Mouse (Mus musculus) cerebellum, adult 9-10 months (tissue): Measurements from ENCODE around the gene Paqr4.
A peak's percentile ranks its signal among the peaks of the same experiment; 100 is the strongest.

Experiments
- DNase-seq: peaks from one replicate; pipeline ENCODE4 v3.0.0; 2022

Gene Paqr4

DNA sequence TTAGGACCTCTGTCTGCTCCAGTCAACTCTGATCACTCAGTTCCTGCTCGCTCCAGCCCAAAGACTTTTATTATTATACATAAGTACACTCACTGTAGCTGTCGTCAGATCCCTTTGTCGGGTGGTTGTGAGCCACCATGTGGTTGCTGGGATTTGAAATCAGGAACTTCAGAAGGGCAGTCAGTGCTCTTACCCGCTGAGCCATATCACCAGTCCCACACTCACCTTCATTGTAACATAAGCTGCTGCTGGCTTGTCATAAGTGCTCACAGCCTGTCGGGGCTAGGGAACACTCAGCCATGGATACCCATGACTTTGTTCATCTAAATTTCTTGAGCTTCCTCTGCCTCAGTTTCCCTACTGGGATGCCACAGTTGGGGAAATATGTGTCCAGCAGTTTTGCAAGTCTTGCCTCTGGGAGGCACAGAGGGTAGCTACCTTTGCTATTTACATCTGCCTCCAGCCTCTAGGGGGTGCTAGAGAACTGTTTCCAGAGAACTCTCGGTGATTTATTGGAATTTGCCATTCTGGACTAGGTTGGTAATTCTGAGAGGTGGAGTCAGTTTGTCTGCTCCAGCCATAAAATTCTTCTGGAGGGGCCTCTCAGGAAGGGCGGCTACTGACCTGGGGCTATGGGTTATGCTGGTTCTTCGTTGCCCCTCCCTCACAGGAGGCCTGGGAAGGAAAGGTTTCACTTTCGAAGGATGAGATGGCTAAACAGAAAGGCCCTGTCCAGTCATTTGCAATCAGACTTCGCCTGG, 8.1 kb upstream of the Paqr4 start:
- peak; percentile 89 for DNase-seq

DNA sequence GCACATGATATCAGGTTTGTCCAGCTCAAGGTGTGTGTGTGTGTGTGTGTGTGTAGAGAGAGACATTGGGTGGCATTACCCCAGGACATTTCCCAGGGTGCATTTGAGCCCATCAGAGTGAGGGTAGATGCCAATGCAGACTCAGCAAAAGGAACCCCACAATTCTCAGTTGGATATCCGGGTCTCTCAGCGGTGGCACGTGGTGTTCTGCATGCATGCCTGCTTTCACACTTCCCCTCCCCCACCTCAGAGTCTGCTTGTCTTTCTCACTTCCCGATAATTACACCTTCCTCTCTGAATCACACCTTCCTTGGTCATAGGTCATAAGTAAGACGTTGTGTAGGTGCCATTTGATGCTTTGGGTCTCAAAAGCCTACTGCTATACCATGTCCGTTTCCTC, 7.4 kb upstream of the Paqr4 start:
- no peak for DNase-seq

DNA sequence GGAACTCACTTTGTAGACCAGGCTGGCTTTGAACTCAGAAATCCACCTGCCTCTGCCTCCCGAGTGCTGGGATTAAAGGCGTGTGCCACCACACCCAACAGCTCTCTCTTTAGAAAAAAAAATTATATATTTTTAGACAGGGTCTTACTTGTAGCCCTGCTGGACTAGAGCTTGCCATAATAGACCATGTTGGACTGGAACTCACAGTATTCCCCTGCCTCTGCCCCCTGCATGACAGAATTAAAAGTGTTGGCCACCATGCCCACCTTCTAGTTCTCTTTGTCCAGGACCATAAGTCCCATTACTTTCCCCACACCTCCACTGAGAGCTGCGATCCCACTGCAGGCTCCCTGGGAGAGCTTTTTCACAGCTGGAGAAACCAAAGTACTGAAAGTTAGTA, 6.8 kb upstream of the Paqr4 start:
- no peak for DNase-seq

DNA sequence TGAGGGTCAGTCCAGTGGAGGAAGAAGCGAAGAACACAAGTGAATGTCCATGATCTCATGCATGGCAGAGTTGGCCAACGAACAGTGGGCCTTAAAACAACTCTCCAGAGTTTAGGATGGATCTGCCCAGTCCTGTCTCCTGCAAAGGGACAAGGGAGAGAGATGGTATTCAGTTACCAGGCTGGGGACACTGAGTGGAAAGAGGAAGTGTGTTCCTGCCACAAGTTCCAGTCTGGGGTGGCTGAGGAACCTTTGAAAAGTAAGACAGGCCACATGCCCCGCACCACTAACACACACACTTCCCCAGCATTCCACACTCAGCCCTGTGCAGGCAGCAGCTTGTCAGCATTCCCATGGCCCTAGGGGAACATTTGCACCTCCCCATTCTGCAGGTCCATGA, 6.1 kb upstream of the Paqr4 start:
- no peak for DNase-seq

DNA sequence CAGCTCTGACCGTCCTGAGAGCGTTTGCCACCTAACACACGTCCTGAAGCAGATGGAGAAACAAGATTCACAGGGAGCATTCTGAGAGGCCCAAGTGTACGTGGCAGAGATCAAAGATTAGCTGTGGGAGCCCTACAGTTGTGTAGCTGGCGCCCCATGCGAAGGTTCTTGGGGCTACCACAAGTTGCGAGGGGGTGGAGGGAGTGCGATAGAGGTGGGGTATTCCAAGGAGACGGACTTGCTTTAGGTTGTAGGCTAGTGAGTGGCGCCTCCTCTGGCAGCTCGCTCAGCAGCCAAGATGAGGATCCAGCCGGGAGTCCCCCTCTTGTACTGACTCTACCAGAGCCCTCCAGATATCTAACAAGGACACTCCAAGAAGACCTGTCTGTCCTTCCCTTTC, 5.6 kb upstream of the Paqr4 start:
- DNase-seq, result no peak

DNA sequence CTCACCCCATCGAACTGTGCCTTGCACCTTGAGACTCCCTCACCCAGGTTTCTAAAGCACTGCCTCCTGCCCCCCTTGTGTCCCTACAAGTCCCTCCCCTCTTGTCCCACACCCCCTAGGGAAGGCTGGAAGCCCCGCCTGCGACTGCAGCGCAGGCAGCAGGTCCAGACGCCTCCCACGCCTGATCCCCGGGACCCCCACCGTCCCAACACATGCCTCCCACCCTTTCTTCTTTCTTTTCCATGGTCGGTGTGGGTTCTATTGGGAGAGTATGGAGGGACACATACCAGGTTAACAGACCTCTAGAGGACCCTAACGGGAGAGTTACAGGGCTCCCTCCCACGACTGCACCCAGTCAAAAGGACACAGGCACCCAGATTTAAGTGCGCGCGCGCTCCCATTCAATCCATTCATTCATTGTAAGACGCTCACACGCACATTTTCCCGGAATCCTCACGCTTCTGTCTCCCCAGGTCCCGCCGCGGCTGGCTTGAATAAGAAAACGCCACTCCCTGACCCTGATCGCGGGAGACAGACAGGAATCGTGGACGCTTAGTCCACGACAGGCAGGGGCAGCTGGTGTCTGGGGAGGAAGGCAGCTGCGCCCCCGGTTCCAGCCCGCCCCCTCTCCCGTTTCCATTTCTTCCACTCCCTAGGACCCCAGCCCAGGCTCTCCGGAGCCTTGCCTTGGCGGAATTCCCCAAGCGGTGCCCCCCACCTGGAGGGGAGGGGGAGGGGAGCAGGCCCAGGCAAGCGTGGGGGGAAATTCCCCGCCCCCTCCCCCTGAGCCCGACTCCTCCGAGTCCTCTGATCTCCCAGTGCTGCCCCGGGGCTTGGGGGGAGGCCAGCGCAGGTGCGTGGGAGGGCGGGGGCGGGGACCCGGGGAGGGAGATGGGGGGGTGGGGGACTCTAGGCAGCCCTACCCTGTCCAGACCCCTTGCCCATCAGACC, 4.9 kb upstream of the Paqr4 start, which contains the start of gene Kremen2:
Gene Kremen2 (minus strand): TSS at position 533 of the 951 bp plus-strand sequence.
- DNase-seq, result no peak

DNA sequence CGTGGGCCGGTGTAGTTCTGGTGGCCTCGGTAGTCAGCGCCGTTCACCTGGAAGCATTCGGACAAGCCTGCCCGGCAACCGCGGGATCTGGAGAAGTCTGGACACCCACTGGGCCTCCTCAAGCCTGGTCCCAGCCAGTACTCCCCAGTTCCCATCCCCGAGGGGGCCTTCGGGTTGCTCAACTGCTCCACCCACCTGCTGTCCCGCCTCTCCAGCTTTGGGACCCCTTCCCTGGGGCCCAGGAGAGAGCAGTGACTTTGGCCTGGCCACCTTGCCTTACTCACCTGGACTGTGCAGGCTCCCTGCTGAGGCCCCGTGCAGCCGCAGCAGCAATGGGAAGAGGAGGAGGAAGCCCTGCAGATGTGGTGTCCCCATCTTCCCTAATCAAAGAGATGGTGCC, 4.0 kb upstream of the Paqr4 start:
- no peak for DNase-seq

DNA sequence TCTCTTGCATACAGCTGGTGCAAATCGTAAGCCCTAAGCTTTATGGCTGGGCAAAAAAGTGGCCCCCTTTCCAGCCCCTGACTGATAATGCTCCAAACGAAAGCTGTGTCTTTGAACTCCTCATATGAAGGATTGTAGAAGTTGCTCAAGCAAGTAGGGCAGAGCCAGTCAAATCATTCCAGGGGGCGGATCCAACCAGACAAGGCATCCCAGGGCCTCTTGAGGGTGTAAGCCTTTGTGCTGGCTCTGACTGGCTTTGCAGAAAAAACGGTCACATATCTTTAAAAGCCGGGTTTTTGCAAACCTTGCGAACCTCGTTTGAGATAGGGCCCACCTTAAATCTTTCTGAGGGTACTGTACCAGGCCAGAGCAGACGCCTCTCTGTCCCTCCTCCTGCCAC, 3.4 kb upstream of the Paqr4 start:
- no peak for DNase-seq

DNA sequence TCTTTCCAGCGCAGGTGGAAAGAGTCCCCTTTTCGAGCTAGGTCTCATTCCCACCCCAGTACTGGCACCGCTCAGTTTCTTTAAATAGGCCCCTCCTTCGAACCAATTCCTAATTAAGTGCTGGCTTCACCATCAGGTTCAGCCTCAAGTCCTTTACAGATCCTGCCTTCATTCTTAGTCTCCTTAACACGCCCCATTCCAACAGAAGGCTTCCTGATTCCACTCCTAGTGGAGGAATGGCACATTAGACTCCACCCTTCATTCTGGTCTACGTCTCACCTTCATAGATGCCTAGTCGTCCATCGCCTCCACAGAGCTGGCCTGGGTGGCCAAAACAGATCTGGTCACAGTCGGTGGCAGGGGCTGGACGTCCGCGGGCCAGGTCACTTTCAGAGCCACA, 2.3 kb upstream of the Paqr4 start:
- DNase-seq, result no peak

DNA sequence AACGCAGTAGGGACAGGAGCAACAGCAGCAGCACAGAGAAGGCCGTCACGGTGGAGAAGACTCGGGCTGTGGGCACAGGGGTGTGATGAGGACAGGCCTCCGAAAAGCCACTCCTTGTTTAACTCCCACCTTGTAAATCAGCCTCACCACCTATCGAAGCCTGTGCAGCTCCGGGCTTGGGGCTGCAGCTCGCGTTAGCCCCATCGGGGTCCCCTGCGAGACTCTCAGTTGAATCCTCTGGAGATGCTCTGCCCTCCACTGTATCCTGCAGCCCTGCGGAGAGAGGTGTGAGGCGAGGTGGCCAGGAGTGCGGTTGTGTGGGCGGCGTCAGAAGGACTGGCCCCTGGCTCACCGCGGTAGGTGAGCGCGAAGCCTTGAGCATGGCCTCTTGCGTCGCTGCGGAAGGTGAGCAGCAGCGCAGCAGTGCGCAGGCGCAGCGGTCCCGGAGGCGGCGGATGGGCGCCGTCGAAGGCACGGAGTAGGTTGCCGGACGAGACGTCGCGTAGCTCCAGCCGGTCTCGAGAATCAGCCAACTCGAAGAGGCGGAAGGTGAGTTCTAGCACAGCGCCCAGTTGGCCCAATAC, 1.6 kb upstream of the Paqr4 start:
- DNase-seq, result no peak

DNA sequence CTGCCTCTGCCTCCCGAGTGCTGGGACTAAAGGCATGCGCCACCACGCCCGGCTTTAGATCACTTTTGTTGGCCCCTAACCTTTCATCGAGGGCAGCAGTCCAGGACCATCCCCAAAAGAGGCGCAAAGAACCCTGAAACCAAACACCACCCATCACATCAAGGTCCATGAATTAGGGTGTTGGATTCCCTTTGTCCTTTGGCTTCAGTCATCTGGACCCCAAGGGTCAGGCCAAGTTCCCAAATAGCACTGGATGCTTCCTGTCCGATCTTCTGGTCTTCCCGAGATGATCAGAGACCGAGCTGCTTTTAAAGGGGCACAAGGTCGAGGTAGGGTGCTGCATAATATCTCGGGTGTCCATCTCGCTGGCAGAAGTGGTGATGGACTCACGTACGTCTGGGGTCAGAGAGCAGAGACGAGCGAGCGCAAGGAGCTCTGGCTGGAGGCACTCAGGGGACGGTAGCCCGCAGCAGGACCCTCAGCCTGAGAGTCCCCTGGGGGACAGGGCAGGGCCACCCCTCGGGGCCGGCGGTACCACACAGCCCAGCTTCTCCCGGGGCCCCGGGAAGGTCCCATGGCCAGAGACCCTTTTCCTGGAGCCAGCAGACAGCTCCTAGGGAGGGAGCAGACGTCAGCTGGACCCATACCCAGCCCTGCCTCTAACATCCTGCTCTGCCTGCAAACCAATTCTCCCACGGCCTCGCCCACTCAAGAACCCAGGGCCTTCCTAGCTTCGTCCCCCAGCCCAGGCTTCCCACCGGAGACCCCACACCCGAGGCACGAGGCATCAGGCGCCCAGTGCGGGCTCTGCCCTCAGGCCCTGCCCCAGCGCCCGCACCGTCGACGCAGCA, 917 bp upstream of the Paqr4 start:
- peak; percentile 59 for DNase-seq

DNA sequence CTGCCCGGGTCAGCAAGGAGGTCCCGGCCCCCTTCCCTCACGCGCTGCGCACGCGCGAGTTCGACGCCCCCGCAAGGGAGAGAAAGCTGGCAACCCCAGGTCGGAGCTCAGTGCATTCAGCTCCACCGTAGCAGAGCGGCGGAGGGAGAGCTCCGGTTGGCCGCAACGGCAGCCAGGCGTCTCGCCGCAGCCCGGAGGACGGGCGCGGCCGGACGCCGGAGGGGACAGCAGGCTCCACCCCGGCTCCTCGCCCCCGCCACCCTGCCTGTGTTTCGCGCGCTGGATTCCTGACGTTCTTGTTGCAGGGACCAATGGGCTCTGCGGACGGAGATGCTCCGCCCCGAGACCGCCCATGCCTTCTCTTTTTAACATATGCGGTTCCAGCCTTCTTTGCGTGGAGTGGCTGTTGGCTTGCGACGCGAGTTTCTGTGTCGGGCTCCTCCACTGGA, 507 bp downstream of the Paqr4 start:
- DNase-seq, result peak; percentile 94

DNA sequence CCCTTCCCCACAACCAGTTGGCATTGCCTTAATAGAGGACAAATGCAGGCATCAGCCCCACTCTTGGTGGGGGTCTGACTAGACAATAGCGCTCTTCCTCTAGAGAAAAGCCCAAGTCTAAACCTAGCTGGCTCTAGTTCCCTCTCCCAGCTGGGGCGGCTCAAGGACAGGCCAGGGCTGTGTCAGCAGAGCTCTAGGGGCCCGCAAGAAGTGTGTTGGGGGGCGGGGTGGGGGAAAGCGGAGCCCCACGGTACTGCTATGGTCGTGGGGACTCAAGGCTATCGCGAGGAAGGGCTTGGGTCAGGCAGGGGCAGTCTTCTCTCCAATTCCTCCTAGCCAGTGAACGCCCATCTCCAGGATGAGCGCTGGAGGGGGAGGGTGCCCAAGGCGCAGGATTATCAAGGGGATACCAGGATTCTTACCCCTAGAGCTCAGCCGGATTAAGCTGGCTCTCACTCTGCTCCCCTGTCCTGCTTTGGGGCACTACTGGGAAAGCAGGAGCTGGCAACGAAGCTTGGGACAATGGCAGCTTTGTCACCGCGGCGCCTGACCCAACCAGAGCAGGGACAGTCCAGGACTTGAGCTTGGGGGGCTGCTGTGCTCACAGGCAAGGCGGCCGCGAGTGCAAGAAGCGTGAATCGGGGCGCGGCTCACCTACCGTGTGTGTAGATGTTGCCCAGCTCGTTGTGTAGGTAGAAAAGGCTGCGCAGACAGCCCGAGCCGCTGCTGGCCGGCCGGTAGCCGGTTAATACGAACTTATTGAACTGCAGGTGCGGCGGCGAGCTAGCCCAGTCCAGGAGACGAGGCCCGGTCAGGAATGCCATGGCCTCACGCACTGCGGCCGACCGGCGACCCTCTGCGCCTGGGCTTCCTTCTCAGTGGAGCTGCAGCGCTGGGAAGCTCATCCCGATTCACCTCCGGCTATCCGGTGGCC, 1.2 kb downstream of the Paqr4 start:
- peak; percentile 62 for DNase-seq

DNA sequence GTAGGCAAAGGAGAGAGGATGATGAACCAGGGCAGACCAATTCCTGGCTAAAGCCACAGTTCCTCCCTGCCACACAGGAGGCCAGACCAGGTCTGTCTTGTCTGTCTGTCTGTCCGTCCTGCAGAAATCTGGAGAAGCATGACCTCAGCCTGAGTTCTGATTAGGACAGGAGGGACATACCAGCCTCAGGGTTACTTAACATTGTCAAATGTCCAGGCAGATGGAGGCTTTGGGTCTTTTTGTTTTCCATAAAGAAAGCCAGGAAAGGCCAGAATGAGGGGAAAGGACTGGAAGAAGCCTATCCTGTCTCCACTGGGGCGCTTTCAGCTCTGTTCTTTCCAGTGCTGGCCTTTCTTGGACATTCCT, 1.8 kb downstream of the Paqr4 start:
- DNase-seq, result no peak

DNA sequence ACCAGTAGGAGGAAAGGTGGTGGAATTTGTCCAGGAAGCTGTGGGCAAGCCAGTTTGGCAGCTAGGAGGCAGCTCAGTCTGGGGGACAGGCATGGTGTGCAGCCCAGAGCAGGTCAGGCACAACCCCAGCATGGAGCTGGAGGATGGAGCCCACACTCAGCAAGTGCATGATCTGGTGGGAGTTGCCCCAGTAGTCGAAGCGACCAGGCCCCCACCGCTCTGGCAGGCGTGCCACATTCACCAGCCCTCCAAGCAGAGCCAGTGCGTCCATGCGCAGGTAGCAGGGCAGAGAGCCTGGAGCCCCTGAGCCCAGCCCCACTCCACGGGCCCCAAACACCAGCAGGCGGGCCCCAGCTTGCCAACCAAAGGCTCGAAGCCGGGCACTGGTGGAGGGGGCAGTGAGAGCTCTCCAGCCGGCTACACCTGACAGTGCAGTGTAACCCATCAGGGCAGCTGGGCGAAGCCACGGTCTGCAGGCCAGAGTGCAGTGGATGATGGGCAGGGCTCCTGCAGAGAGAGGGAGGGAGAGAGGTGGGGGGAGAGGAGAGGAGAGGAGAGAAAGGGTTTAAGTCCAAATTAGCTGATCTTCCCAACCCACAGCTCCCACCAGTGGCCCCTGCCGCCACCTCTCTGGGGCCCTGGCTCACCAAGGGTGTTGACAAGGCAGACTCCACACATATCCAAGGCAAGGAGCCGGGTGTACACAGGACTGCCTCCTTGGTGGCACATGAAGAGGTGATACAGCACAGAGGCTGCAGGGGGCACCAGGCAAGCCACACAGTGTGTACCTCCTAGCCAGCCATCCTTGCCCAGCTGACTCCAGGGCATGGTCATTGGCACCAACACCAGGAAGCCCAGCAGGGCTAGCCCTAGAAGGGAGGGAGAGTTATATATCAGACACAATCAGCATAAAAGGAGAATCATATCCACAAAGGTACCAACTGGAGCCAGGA, 2.9 kb downstream of the Paqr4 start:
- DNase-seq, result peak; percentile 59

DNA sequence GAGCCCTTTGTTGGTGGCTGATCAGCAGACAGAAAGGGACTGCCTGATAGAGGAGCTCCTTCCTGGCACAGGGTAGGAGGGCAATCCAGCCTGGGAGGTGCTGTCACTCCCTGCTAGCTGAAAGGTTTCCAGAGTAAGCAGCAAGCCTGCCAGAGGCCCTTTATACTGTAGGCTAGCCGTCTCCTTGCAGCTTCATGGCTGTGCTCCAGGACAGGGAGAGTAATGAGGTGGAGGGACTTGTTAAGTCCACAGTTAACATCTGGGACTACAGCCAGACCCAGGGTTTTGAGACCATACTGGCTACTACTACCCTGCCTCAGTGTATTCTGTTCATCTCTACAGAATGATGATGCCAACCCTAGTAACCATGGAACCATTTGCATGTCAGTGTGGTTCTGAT, 6.3 kb downstream of the Paqr4 start:
- no peak for DNase-seq

DNA sequence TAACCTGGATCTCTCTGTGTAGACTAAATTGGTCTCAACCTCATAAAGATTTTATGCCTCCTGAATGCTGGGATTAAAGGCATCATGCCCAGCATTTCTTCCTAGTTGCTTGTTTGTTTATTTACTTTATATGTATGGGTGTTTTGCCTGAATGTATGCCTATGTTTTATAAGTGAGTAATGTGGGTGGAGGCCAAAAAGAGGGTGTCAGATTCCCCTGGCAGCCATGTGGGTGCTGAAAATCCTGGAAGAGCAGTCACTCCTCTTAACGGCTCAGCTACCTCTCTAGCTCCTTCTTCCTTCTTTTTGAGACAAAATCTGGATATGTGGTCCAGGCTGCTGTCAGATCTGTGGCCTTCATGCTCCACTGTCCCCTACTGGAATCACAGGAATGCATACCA, 10.2 kb downstream of the Paqr4 start:
- no peak for DNase-seq

DNA sequence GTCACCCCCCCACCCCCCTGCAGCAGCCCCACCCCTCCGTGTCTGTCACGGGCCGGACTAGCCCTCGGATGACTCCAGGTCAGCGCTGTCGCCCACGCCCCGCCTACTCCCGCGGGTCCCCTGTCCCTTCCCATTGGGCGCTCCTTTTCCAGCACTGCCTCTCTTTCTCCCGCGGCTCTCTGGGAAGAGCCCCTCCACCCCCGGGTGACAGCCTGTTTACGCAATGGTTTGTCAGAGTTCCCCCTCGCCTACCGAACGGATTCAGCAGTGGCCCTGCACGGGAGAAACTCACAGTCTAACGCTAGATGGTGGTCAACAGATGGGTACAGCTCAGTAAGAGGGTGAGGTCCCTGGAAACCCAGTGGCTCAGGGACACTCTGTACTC, 13.9 kb downstream of the Paqr4 start:
- peak; percentile 78 for DNase-seq

DNA sequence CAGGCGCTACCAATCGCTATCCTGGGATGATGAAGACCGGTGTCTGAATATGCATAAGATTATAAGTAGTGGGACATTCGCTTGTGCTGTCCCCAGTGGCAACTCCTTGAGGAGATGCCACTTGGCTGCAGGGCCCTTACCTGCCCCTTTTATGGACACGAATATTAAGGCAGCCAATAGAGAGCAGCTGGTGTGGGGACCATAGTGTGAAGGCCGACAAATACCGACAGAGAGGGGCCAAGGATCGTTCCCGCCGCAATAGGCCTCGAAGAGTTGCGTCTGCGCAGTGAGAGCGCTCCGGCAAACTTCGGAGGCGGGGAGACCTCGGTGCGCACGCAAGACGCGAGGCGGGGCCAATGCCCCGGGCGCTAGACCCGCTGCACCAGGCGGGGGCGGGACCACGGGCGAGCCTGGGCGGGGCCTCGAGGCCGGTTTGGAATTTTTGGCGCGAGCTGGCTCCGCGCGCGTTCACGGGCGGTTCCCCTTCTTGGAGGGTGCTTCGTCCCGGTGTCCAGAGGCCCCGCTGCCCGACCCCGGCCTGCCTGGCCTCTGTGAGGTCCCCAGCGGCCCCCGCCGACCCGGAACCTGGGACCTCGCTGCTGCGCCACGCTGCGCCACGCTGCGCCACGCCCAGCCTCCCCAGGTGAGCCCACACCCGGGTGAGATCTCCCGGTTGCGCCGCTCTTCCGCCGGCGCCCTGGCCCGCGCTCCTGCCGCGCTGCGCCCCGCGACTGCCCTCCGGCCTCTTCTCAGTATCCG, 14.5 kb downstream of the Paqr4 start, which contains the start of gene Pkmyt1:
Gene Pkmyt1 (plus strand): TSS at position 338 of the 759 bp plus-strand sequence.
- peak; percentile 94 for DNase-seq
